Mouse (Mus musculus): Measurements from ENCODE around the gene Pctp. TPM values are rescaled to one million over a fixed set of nuclear protein-coding genes. Genes with fewer than 3 reads are reported as not detected.

The Pctp gene
- total and polyA plus RNA-seq, 3 experiments, result 6.4 to 10.2 TPM; not detected in 1

- Histone ChIP-seq H3K4me3 (ENCODE audit: control insufficient read depth in 1 of 2, insufficient read depth in 1 of 2, low read depth in 2 of 2, low read length in 2 of 2) (no peak overlapping the region), H3K9ac (ENCODE audit: control insufficient read depth, low read depth, low read length, poor library complexity, severe bottlenecking) (no peak overlapping the region), H3K36me3 (ENCODE audit: control insufficient read depth in 1 of 2, insufficient read depth in 2 of 2, low read length in 2 of 2) (no peaks in the 10 kb centered on the region), H3K4me1 (ENCODE audit: control insufficient read depth in 1 of 2, insufficient read depth in 2 of 2, low read length in 2 of 2) (no peaks in the 10 kb centered on the region), H3K9me3 (replicated peaks; ENCODE audit: insufficient read depth, low read length) (no peaks in the 10 kb centered on the region), H3K79me2 (ENCODE audit: control insufficient read depth, insufficient read depth, low read length, poor library complexity) (no peaks in the 10 kb centered on the region), H3K27ac (ENCODE audit: control insufficient read depth, low read depth, low read length) (no peak overlapping the region), H3K27me3 (ENCODE audit: control insufficient read depth in 1 of 2, insufficient read depth in 2 of 2, low read length in 2 of 2) (peaks cover 2 to 5% of the 10 kb centered on the region in 2 experiments; a peak in 3 of 4 replicates)
- peak; percentile 64 for DNase-seq (ENCODE audit: low read depth, low spot score)
- TF ChIP-seq SMC3 (IDR thresholded peaks at IDR 0.05; ENCODE audit: low read depth, low read length) (peak; percentile 58), NRF1 (IDR thresholded peaks at IDR 0.05; ENCODE audit: insufficient read depth, low read depth, low read length, poor library complexity, severe bottlenecking) (no peak), HCFC1 (IDR thresholded peaks at IDR 0.05; ENCODE audit: low read depth, low read length) (no peak), USF2 (IDR thresholded peaks at IDR 0.05; ENCODE audit: borderline replicate concordance in 1 of 2, insufficient read depth in 1 of 2, low read depth in 1 of 2, low read length in 2 of 2) (no peak), MAZ (IDR thresholded peaks at IDR 0.05; ENCODE audit: low read depth, low read length) (no peak), MYB (IDR thresholded peaks at IDR 0.05; ENCODE audit: low read depth, low read length) (no peak), ZC3H11A (IDR thresholded peaks at IDR 0.05; ENCODE audit: low read depth, low read length) (peak; percentile 21; the same call in 1 of the 2 replicates), ZKSCAN1 (IDR thresholded peaks at IDR 0.05; ENCODE audit: low read depth, low read length) (no peak), UBTF (IDR thresholded peaks at IDR 0.05; ENCODE audit: borderline replicate concordance, insufficient read depth, low read depth, low read length) (no peak), RAD21 (IDR thresholded peaks at IDR 0.05; ENCODE audit: low read depth, low read length) (peak; percentile 34), JUND (IDR thresholded peaks at IDR 0.05; ENCODE audit: low read depth, low read length) (no peak), GATA1 (IDR thresholded peaks at IDR 0.05; ENCODE audit: low read depth, low read length) (peak; percentile 69), CTCF (IDR thresholded peaks at IDR 0.05 in 2 of 3, conservative IDR thresholded peaks at IDR 0.05 in 1 of 3; ENCODE audit: control insufficient read depth in 1 of 3, insufficient read depth in 1 of 3, low read depth in 2 of 3, low read length in 3 of 3, poor library complexity in 1 of 3, severe bottlenecking in 1 of 3) (peak; percentile 43 to 76 (median 56))
These were observed 16.5 kb upstream of the Pctp start for GRCm38 (mm10) chr11:90019161-90019560.

DNA sequence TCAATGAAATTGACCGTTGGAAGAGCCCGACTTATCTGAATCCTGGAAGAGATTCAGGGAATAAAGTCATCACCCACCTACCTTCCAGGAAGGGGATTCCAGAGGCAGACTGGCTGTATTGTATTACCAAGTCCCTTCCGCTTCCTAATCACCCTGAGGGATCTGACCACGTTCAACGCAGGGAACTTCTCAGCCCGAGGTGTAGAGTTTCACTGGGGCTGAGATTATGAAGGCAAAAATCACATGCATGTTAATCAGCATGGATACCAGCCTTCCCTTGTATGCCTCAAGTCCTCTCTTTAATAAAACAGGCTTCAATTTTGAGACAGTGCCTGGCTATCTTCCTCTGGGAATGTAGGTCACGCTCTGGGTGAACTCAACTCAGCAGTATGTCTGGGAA lies 12.6 kb upstream of the Pctp start:
- H3K4me3 ChIP-seq (ENCODE audit: control insufficient read depth in 1 of 2, insufficient read depth in 1 of 2, low read depth in 2 of 2, low read length in 2 of 2), result no peak overlapping the region
- H3K27ac ChIP-seq (ENCODE audit: control insufficient read depth, low read depth, low read length), result no peak overlapping the region
- H3K9me3 ChIP-seq (replicated peaks; ENCODE audit: insufficient read depth, low read length), result no peaks in the 10 kb centered on the region
- DNase-seq (ENCODE audit: low read depth, low spot score), result peak; percentile 32
- no peaks in the 10 kb centered on the region for H3K36me3 ChIP-seq (ENCODE audit: control insufficient read depth in 1 of 2, insufficient read depth in 2 of 2, low read length in 2 of 2)
- H3K79me2 ChIP-seq (ENCODE audit: control insufficient read depth, insufficient read depth, low read length, poor library complexity), result no peaks in the 10 kb centered on the region
- H3K27me3 ChIP-seq (ENCODE audit: control insufficient read depth in 1 of 2, insufficient read depth in 2 of 2, low read length in 2 of 2), result peaks cover 7 to 8% of the 10 kb centered on the region in 2 experiments; a peak in 3 of 4 replicates
- no peaks in the 10 kb centered on the region for H3K4me1 ChIP-seq (ENCODE audit: control insufficient read depth in 1 of 2, insufficient read depth in 2 of 2, low read length in 2 of 2)
- no peak for TF ChIP-seq ELF1 (IDR thresholded peaks at IDR 0.05; ENCODE audit: low read depth, low read length)
- TF ChIP-seq TBP (IDR thresholded peaks at IDR 0.05; ENCODE audit: low read depth, low read length), result no peak
- TF ChIP-seq CHD1 (IDR thresholded peaks at IDR 0.05; ENCODE audit: low read depth, low read length), result no peak
- TF ChIP-seq ZKSCAN1 (IDR thresholded peaks at IDR 0.05; ENCODE audit: low read depth, low read length), result no peak
- no peak for TF ChIP-seq ZNF384 (IDR thresholded peaks at IDR 0.05; ENCODE audit: low read depth, low read length)
- TF ChIP-seq SMC3 (IDR thresholded peaks at IDR 0.05; ENCODE audit: low read depth, low read length), result no peak
- TF ChIP-seq MAX (IDR thresholded peaks at IDR 0.05; ENCODE audit: low read length), result no peak
- no peak for TF ChIP-seq SIN3A (IDR thresholded peaks at IDR 0.05; ENCODE audit: low read length)
- TF ChIP-seq HCFC1 (IDR thresholded peaks at IDR 0.05; ENCODE audit: low read depth, low read length), result no peak
- TF ChIP-seq RAD21 (IDR thresholded peaks at IDR 0.05; ENCODE audit: low read depth, low read length), result no peak
- TF ChIP-seq MYB (IDR thresholded peaks at IDR 0.05; ENCODE audit: low read depth, low read length), result no peak
- TF ChIP-seq TAL1 (IDR thresholded peaks at IDR 0.05; ENCODE audit: low read length), result no peak
- TF ChIP-seq E2F4 (IDR thresholded peaks at IDR 0.05; ENCODE audit: borderline replicate concordance, low read depth, low read length), result no peak
- TF ChIP-seq POLR2A (IDR thresholded peaks at IDR 0.05; ENCODE audit: control insufficient read depth in 1 of 2, insufficient read depth in 1 of 2, low read depth in 1 of 2, low read length in 2 of 2, poor library complexity in 1 of 2), result no peak
- no peak for TF ChIP-seq POLR2AphosphoS5 (IDR thresholded peaks at IDR 0.05; ENCODE audit: borderline replicate concordance, low read depth, low read length)
- TF ChIP-seq JUND (IDR thresholded peaks at IDR 0.05; ENCODE audit: low read depth, low read length), result no peak
- TF ChIP-seq USF2 (IDR thresholded peaks at IDR 0.05; ENCODE audit: borderline replicate concordance in 1 of 2, insufficient read depth in 1 of 2, low read depth in 1 of 2, low read length in 2 of 2), result no peak
- no peak for TF ChIP-seq MEF2A (IDR thresholded peaks at IDR 0.05; ENCODE audit: extremely low read depth, insufficient replicate concordance, low read depth, low read length, poor library complexity, severe bottlenecking)
- TF ChIP-seq ZMIZ1 (IDR thresholded peaks at IDR 0.05; ENCODE audit: low read depth, low read length), result no peak
- H3K9ac ChIP-seq (ENCODE audit: control insufficient read depth, low read depth, low read length, poor library complexity, severe bottlenecking), result no peak overlapping the region
